Mouse (Mus musculus) lung, embryonic 14.5 days (tissue): ENCODE data around the gene Gan. TPM values are rescaled to one million over a fixed set of nuclear protein-coding genes. Genes with fewer than 3 reads are reported as not detected.

ENCODE experiments used
- ATAC-seq: fragments of 200-750 bp; cut with Nextera tagmentation; 2 replicates; pipeline ENCODE4 v1.8.0; 2017; ENCODE audit warnings: mild to moderate bottlenecking, moderate TSS enrichment, moderate library complexity; ENCODE audit not compliant: insufficient read depth
- DNase-seq: peaks from one replicate; pipeline ENCODE4 v3.0.0-alpha.2; 2015
- H3K27ac ChIP-seq: fragments of 300-500 bp; sonication (generic); 2 replicates; pipeline ENCODE4 v1.5.1; 2014; ENCODE audit warnings: low read depth, mild to moderate bottlenecking, moderate library complexity
- H3K27me3 ChIP-seq: fragments of 300-500 bp; sonication (generic); 2 replicates; pipeline ENCODE4 v1.6.1; 2014; ENCODE audit warnings: low read length, control low read depth; ENCODE audit not compliant: insufficient read depth
- H3K36me3 ChIP-seq: fragments of 300-500 bp; sonication (generic); 2 replicates; pipeline ENCODE4 v1.6.1; 2014; ENCODE audit warnings: control low read depth; ENCODE audit not compliant: insufficient read depth
- H3K4me1 ChIP-seq: fragments of 300-500 bp; sonication (generic); 2 replicates; pipeline ENCODE4 v1.6.1; 2014; ENCODE audit warnings: antibody characterized with exemption, control low read depth; ENCODE audit not compliant: insufficient read depth
- H3K4me2 ChIP-seq: fragments of 300-500 bp; sonication (generic); 2 replicates; pipeline ENCODE4 v1.6.1; 2014; ENCODE audit warnings: mild to moderate bottlenecking
- H3K4me3 ChIP-seq: fragments of 300-500 bp; sonication (generic); 2 replicates; pipeline ENCODE4 v1.5.1; 2014; ENCODE audit warnings: low read depth, low read length
- H3K9ac ChIP-seq: fragments of 300-500 bp; sonication (generic); 2 replicates; pipeline ENCODE4 v1.6.1; 2014
- H3K9me3 ChIP-seq: fragments of 300-500 bp; sonication (generic); 2 replicates; pipeline ENCODE4 v1.6.1; 2016; ENCODE audit warnings: low read depth, low read length, control low read depth
- CTCF ChIP-seq: IDR thresholded peaks from 2 replicates; pipeline ENCODE4 v1.5.1; 2016; ENCODE audit warnings: antibody characterized with exemption, low read depth
- WGBS: fragments of 180-500 bp; shearing (Covaris S2); extraction: QIAGEN DNeasy Blood & Tissue Kit; methylation state at CpG from one replicate; pipeline ENCODE4 v1.1.7; 2014; 5-methylcytosine and 5-hydroxymethylcytosine counted together
- polyA plus RNA-seq: library from polyadenylated mRNA; unstranded; fragments of >200 nt; fragmentation: Nextera tagmentation; extraction: Ambion mirVana; gene quantifications from 2 replicates; pipeline ENCODE4 v1.2.1, GENCODE M21; 2014

Gene Gan
- polyA plus RNA-seq, 1 experiment from 2014 or later = 3.3 TPM

DNA sequence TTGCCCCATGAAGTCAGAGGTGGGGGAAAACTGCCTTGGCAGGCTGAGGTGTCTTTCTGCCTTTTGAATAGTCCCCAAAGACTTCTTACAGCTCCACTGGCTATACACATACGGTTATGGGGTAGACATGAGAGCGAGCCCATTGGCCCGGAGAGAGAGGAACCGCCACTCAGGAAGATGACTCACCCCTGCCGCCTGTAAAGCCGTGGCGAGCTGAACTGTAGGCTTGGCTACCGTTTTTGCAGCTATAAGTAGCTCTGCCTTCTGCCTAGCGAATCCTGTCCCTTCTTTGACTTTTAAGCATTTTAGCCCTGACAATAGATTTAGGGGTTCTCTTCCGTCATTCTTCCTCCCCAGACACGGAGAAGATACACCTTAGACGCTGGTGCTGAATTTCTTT is 51.2 kb downstream of the Gan start:
- Histone ChIP-seq H3K4me1 (no peaks in the 10 kb centered on the region), H3K9ac (no peak overlapping the region), H3K36me3 (peaks cover 12% of the 10 kb centered on the region), H3K4me2 (no peak overlapping the region), H3K27ac (no peak overlapping the region), H3K4me3 (no peak overlapping the region), H3K27me3 (no peaks in the 10 kb centered on the region), H3K9me3 (no peaks in the 10 kb centered on the region)
- ATAC-seq = no peak
- no peak for TF ChIP-seq CTCF
- WGBS = 84% methylated on average over 12 of the region's 12 CpGs
- no peak for DNase-seq

DNA sequence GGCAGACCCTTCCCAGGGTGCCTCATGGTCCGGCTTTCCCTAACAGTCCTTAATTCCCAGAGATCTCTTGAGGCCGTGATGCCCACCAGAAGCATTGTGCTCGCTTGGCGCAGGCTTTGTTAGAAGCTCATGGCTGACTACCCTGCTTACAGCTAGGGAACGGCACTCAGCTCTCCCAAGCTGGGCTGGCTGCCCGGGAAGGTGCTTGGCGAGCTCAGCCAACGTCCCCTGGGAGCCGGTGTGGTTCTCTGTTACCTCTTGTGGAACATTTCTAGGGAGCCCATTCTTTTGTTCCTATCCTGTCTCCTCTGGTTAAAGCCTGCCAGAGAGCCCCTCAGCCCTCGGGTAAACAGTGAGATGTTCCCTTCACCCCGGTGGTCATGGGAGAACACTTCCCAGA is 54.2 kb downstream of the Gan start:
- H3K4me2 ChIP-seq = no peak overlapping the region
- no peak overlapping the region for H3K27ac ChIP-seq
- DNase-seq = no peak
- no peak overlapping the region for H3K9ac ChIP-seq
- H3K36me3 ChIP-seq = peaks cover 3% of the 10 kb centered on the region; the same call in 1 of the 2 replicates
- H3K27me3 ChIP-seq = no peaks in the 10 kb centered on the region
- TF ChIP-seq CTCF = no peak
- no peaks in the 10 kb centered on the region for H3K4me1 ChIP-seq
- H3K4me3 ChIP-seq = no peak overlapping the region
- no peaks in the 10 kb centered on the region for H3K9me3 ChIP-seq
- ATAC-seq = no peak
- WGBS = 86% methylated on average over 11 of the region's 11 CpGs

DNA sequence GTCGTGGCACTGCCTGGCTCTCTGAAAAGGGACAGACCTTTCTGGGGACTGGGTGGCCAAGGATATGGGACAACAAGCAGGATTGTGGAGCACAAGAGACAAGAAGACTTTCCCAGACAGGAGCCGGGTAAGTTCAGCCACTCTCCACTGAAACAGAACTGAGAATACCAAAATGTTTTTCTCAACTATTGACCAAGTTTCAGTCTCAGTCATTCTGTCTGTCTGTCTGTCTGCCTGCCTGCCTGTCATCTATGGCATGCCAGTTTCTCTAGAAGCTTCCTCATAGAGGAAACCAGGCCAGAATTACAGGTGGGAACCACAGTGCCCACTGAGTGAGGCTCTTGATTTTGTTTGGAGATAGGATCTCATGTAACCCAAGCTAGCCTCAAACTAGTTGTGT is 59.8 kb downstream of the Gan start:
- Histone ChIP-seq H3K9ac (no peak overlapping the region), H3K27ac (no peak overlapping the region), H3K9me3 (no peaks in the 10 kb centered on the region), H3K4me1 (no peaks in the 10 kb centered on the region), H3K27me3 (no peaks in the 10 kb centered on the region), H3K4me3 (no peak overlapping the region), H3K4me2 (no peak overlapping the region), H3K36me3 (no peaks in the 10 kb centered on the region)
- ATAC-seq (no peak), DNase-seq (no peak)
- TF ChIP-seq CTCF = no peak
- WGBS = 88% methylated on average over 2 of the region's 2 CpGs

DNA sequence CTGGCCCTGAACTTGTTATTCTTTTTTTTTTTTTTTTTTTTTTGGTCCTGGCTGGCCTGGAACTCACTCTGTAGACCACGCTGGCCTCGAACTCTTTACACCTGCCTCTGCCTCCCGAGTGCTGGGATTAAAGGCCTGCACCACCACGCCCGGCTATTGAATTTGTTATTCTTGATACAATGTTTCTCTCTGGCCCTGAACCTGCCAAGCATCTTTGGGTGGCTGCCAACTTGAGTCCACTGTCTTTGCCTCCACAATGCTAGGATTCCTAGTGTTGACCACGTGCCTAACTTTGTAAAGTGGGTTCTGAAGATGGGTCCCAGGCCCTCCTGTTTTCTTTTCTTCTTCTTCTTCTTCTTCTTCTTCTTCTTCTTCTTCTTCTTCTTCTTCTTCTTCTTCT is 64.5 kb downstream of the Gan start:
- H3K9me3 ChIP-seq = no peaks in the 10 kb centered on the region
- H3K4me3 ChIP-seq = no peak overlapping the region
- no peaks in the 10 kb centered on the region for H3K36me3 ChIP-seq
- no peak for TF ChIP-seq CTCF
- no peaks in the 10 kb centered on the region for H3K4me1 ChIP-seq
- H3K9ac ChIP-seq = no peak overlapping the region
- peak; percentile 40 for DNase-seq
- H3K27me3 ChIP-seq = no peaks in the 10 kb centered on the region
- no peak overlapping the region for H3K4me2 ChIP-seq
- no peak overlapping the region for H3K27ac ChIP-seq
- WGBS = 68% methylated on average over 6 of the region's 6 CpGs
- no peak for ATAC-seq

DNA sequence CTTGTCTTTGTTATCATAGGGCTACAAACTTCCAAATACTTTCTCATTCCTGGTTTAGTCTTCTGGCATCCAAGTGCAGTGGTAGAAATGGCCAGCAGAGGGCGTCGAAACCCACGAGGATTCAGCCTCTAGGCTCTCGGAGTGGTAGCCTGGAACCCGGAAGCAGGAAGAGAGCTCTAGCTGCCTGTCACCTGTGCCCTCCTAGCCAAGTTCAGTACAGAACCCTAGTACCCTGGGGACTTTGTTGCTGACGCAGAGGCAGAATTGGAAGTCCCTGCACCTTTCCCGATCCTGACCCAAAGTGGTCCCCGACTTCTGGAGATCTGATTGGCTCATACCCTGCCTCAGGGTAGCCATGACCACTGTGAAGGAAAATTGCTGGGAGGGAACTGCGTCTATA is 66.7 kb downstream of the Gan start:
- H3K4me1 ChIP-seq = no peaks in the 10 kb centered on the region
- no peaks in the 10 kb centered on the region for H3K36me3 ChIP-seq
- no peak overlapping the region for H3K27ac ChIP-seq
- no peaks in the 10 kb centered on the region for H3K27me3 ChIP-seq
- DNase-seq (peak; percentile 96), ATAC-seq (peak; percentile 84)
- H3K4me3 ChIP-seq = peak overlapping the region; percentile 19; the same call in 1 of the 2 replicates
- peak overlapping the region; percentile 48 for H3K4me2 ChIP-seq
- TF ChIP-seq CTCF = peak; percentile 98
- H3K9me3 ChIP-seq = no peaks in the 10 kb centered on the region
- WGBS = 12% methylated on average over 9 of the region's 9 CpGs
- no peak overlapping the region for H3K9ac ChIP-seq

DNA sequence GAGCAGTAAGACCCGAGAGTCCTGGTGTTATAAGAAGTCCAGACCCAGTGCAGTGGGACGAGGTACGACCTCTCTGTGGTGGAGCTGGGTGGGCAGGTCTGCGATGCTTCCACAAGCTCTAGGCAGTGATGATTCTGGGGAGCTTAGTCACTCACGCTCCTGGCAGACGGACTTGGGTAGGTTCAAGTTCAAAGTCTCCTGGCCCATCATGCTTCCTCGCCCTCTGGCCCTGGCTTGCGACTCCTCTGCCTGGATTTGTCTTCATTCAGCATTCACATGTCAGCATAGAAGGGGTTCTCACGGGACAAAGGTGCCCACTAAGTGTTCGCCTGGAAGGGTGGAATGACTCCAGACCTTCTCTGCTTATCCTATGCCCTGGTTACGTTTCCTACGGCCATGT is 68.4 kb downstream of the Gan start:
- no peaks in the 10 kb centered on the region for H3K9me3 ChIP-seq
- 79% methylated on average over 12 of the region's 12 CpGs for WGBS
- TF ChIP-seq CTCF = no peak
- H3K9ac ChIP-seq = no peak overlapping the region
- no peaks in the 10 kb centered on the region for H3K27me3 ChIP-seq
- ATAC-seq (no peak), DNase-seq (no peak)
- no peaks in the 10 kb centered on the region for H3K36me3 ChIP-seq
- H3K4me1 ChIP-seq = no peaks in the 10 kb centered on the region
- no peak overlapping the region for H3K27ac ChIP-seq
- no peak overlapping the region for H3K4me2 ChIP-seq
- H3K4me3 ChIP-seq = no peak overlapping the region

DNA sequence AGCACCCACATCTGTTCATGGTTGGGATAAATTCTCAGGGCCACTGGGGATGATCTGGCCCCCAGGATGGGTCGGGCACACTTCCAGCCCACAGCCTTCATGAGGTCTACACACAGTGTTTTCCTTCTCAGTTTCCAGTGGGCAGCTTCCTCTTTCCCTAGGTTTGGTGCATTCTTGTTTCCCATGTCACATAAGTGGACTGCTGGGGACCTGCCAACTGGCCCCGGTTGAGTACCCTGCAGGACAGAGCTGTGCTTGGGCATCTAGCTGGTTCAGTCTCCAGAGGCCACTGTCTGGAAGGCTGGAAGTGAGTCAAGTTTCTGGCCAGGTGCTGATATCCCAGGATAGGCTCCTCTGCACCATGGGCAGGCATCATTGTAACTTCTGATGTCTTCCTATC is 69.4 kb downstream of the Gan start:
- Histone ChIP-seq H3K27me3 (no peaks in the 10 kb centered on the region), H3K9ac (no peak overlapping the region), H3K4me2 (no peak overlapping the region), H3K9me3 (no peaks in the 10 kb centered on the region), H3K4me3 (no peak overlapping the region), H3K4me1 (no peaks in the 10 kb centered on the region), H3K27ac (no peak overlapping the region), H3K36me3 (no peaks in the 10 kb centered on the region)
- WGBS = 75% methylated on average over 2 of the region's 2 CpGs
- TF ChIP-seq CTCF = no peak
- DNase-seq (no peak), ATAC-seq (no peak)

DNA sequence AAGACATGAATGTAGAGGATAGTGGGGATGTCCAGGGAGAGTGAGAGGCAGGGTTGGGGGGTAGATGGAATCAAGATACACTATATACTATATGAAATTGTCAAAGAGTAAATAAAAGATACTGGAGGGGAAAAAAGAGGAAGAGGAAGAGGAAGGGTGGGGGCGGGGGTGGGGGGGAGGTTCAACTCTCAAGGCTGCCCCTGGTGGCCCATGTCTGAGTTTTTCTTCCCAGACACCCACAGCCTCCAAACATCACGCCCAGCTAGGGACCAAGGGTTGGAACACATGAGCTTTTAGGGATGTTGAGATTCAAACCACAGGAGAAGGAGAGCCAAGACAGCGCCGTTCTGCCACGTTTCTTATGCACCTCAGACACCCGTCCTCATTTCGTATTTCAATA is 75.3 kb downstream of the Gan start:
- 77% methylated on average over 7 of the region's 7 CpGs for WGBS
- Histone ChIP-seq H3K4me2 (no peak overlapping the region), H3K36me3 (no peaks in the 10 kb centered on the region), H3K27ac (no peak overlapping the region), H3K4me3 (no peak overlapping the region), H3K27me3 (no peaks in the 10 kb centered on the region), H3K9ac (no peak overlapping the region), H3K9me3 (no peaks in the 10 kb centered on the region), H3K4me1 (no peaks in the 10 kb centered on the region)
- DNase-seq (no peak), ATAC-seq (no peak)
- no peak for TF ChIP-seq CTCF
